In genomic region chr7:100836657-100837056, GRCm38 (mm10) we compare ENCODE assay signal across 24 mouse cellular contexts. TPM values are rescaled to one million over a fixed set of nuclear protein-coding genes. Genes with fewer than 3 reads are reported as not detected.
DNase-seq lines count a peak whose midpoint lies in the region; ATAC-seq and TF ChIP-seq lines count a peak whose summit lies in the region.
"Had no signal": no experiment of that assay in that cellular context is flagged by ENCODE, and none has a peak within 500 bp of the region (broad histone marks: within the 10 kb centered on the region; RNA-seq: fewer than 3 reads in every experiment).

No protein-coding gene starts in this region.

- intact Hi-C loops in gastrocnemius, adult 2 months (cut with DNase I): loop anchor here (5.0 kb wide), 1 partner anchor 41 kb away; no protein-coding TSS in a partner anchor
- intact Hi-C loops in gastrocnemius, postnatal 14 days (cut with DNase I; ENCODE audit: low total_unique reads): no loop called here

- H3K4me3 ChIP-seq in gastrocnemius, adult 2 months: no peak overlapping the region
- H3K4me3 ChIP-seq in limb, embryonic 14.5 days (replicated peaks; ENCODE audit: low read length): no peak overlapping the region
- H3K4me3 ChIP-seq in limb, embryonic 10.5 days: no peak overlapping the region
- H3K4me3 ChIP-seq in midbrain, embryonic 11.5 days (ENCODE audit: low read depth, low read length): no peak overlapping the region
- no peak overlapping the region for H3K4me3 ChIP-seq in midbrain, embryonic 16.5 days (ENCODE audit: low read depth, low read length)
- H3K4me3 ChIP-seq: embryonic facial prominence, embryonic 10.5 days; embryonic facial prominence, embryonic 12.5 days; forebrain, embryonic 13.5 days; forebrain, embryonic 15.5 days had no signal

- H3K27ac ChIP-seq in gastrocnemius, adult 2 months: 0 out of 2 replicates have a peak overlapping the region, but pooled peaks have one; percentile 2
- H3K27ac ChIP-seq in limb, embryonic 14.5 days (replicated peaks; ENCODE audit: low read depth, low read length): 0 out of 2 replicates have a peak overlapping the region, but pooled peaks have one; percentile 19
- no peak overlapping the region for H3K27ac ChIP-seq in limb, embryonic 10.5 days
- no peak overlapping the region for H3K27ac ChIP-seq in midbrain, embryonic 11.5 days (ENCODE audit: low read depth, low read length)
- H3K27ac ChIP-seq in midbrain, embryonic 16.5 days (ENCODE audit: low read length): no peak overlapping the region
- H3K27ac ChIP-seq: embryonic facial prominence, embryonic 10.5 days; embryonic facial prominence, embryonic 12.5 days; forebrain, embryonic 13.5 days; forebrain, embryonic 15.5 days had no signal

- 86% methylated on average over 10 of the region's 10 CpGs for WGBS in limb, embryonic 14.5 days
- 89% methylated on average over 10 of the region's 10 CpGs for WGBS in limb, embryonic 10.5 days
- 93% methylated on average over 10 of the region's 10 CpGs for WGBS in midbrain, embryonic 11.5 days
- 93% methylated on average over 10 of the region's 10 CpGs for whole genome bisulfite sequencing in midbrain, embryonic 16.5 days

- no peak for ATAC-seq in limb, embryonic 14.5 days (ENCODE audit: low FRiP score, low read depth)
- no peak for ATAC-seq in midbrain, embryonic 11.5 days (ENCODE audit: low FRiP score)
- ATAC-seq in midbrain, embryonic 16.5 days: no peak
- ATAC-seq: activated CD4-positive, CD25-positive, alpha-beta regulatory T cell, adult 4 months; CD4-positive, CD25-positive, alpha-beta regulatory T cell, adult 4 months; forebrain, embryonic 13.5 days; forebrain, embryonic 15.5 days; Patski had no signal

- no peak for TF ChIP-seq CTCF in gastrocnemius, adult 2 months (IDR thresholded peaks at IDR 0.05)

- H3K27me3 ChIP-seq in limb, embryonic 14.5 days (ENCODE audit: control insufficient read depth, insufficient read depth, low read length): no peaks in the 10 kb centered on the region
- no peaks in the 10 kb centered on the region for H3K27me3 ChIP-seq in limb, embryonic 10.5 days (ENCODE audit: low read depth, poor library complexity, severe bottlenecking)
- H3K27me3 ChIP-seq in midbrain, embryonic 11.5 days (ENCODE audit: control insufficient read depth, insufficient read depth, low read length): no peaks in the 10 kb centered on the region
- H3K27me3 ChIP-seq in midbrain, embryonic 16.5 days (ENCODE audit: control insufficient read depth, insufficient read depth, low read depth, low read length): no peaks in the 10 kb centered on the region
- H3K27me3 ChIP-seq: CH12.LX; embryonic facial prominence, embryonic 12.5 days; forebrain, embryonic 13.5 days; forebrain, embryonic 15.5 days; Patski had no signal

- H3K9me3 ChIP-seq in limb, embryonic 14.5 days (ENCODE audit: control insufficient read depth, low read length): no peaks in the 10 kb centered on the region
- H3K9me3 ChIP-seq in limb, embryonic 10.5 days (replicated peaks): no peaks in the 10 kb centered on the region
- H3K9me3 ChIP-seq in midbrain, embryonic 11.5 days (ENCODE audit: control insufficient read depth, low read length): no peaks in the 10 kb centered on the region
- no peaks in the 10 kb centered on the region for H3K9me3 ChIP-seq in midbrain, embryonic 16.5 days (replicated peaks; ENCODE audit: control insufficient read depth, low read length, poor library complexity, severe bottlenecking)
- H3K9me3 ChIP-seq: embryonic facial prominence, embryonic 10.5 days; embryonic facial prominence, embryonic 12.5 days; forebrain, embryonic 13.5 days; forebrain, embryonic 15.5 days; G1E had no signal

- TF ChIP-seq POLR2A in limb, embryonic 14.5 days (IDR thresholded peaks at IDR 0.05; ENCODE audit: borderline replicate concordance, extremely low read depth, insufficient read depth, insufficient read length): no peak

- H3K36me3 ChIP-seq in limb, embryonic 14.5 days (ENCODE audit: control insufficient read depth, insufficient read depth, low read length): peaks cover 58% of the 10 kb centered on the region
- peaks cover 70% of the 10 kb centered on the region for H3K36me3 ChIP-seq in limb, embryonic 10.5 days
- H3K36me3 ChIP-seq in midbrain, embryonic 11.5 days (ENCODE audit: control insufficient read depth, insufficient read depth, low read length): peaks cover 6% of the 10 kb centered on the region; the same call in 1 of the 2 replicates
- peaks cover 17% of the 10 kb centered on the region for H3K36me3 ChIP-seq in midbrain, embryonic 16.5 days (ENCODE audit: control insufficient read depth, insufficient read depth, low read length)

- H3K9ac ChIP-seq in limb, embryonic 14.5 days (ENCODE audit: low read depth, low read length, severe bottlenecking): no peak overlapping the region
- no peak overlapping the region for H3K9ac ChIP-seq in midbrain, embryonic 11.5 days (ENCODE audit: low read length)
- no peak overlapping the region for H3K9ac ChIP-seq in midbrain, embryonic 16.5 days (ENCODE audit: low read depth, low read length)
- H3K9ac ChIP-seq: embryonic facial prominence, embryonic 12.5 days; forebrain, embryonic 13.5 days; forebrain, embryonic 15.5 days had no signal

- DNase-seq in gastrocnemius, adult 2 months: no peak
- no peak for DNase-seq in gastrocnemius, postnatal 14 days
- no peak for DNase-seq in limb, embryonic 14.5 days (ENCODE audit: low spot score)
- DNase-seq in limb, embryonic 10.5 days (ENCODE audit: low spot score): no peak
- DNase-seq in midbrain, embryonic 11.5 days (ENCODE audit: low spot score, missing footprints): peak; percentile 2
- DNase-seq: adrenal gland, adult 8-10 months; adrenal gland, postnatal 14 days; adrenal gland, postnatal 36 days; B cell, adult 2 months; cerebellum, adult 11-12 months; cerebellum, adult 2 months; cerebellum, adult 9-10 months; cerebellum, postnatal 10 days; cerebellum, postnatal 25 days had no signal

- no peak overlapping the region for H3K4me2 ChIP-seq in limb, embryonic 14.5 days (replicated peaks; ENCODE audit: low read depth, low read length, severe bottlenecking)
- H3K4me2 ChIP-seq in midbrain, embryonic 11.5 days: no peak overlapping the region
- no peak overlapping the region for H3K4me2 ChIP-seq in midbrain, embryonic 16.5 days (ENCODE audit: low read length)
- H3K4me2 ChIP-seq: embryonic facial prominence, embryonic 12.5 days; forebrain, embryonic 13.5 days; forebrain, embryonic 15.5 days had no signal

- H3K4me1 ChIP-seq in limb, embryonic 14.5 days (ENCODE audit: control insufficient read depth, insufficient read depth, low read length): peaks cover 5% of the 10 kb centered on the region; the same call in 1 of the 2 replicates
- H3K4me1 ChIP-seq in limb, embryonic 10.5 days: 0 out of 2 replicates have a peak, but pooled peaks cover 3% of the 10 kb centered on the region
- H3K4me1 ChIP-seq in midbrain, embryonic 11.5 days (ENCODE audit: control insufficient read depth, insufficient read depth, low read length): no peaks in the 10 kb centered on the region
- no peaks in the 10 kb centered on the region for H3K4me1 ChIP-seq in midbrain, embryonic 16.5 days (ENCODE audit: control insufficient read depth, insufficient read depth, low read length)
- H3K4me1 ChIP-seq: embryonic facial prominence, embryonic 10.5 days; embryonic facial prominence, embryonic 12.5 days; forebrain, embryonic 13.5 days had no signal

RNA-seq across cellular contexts. Expression of gene Relt, which starts 26.6 kb away (rescaled TPM):
- 10 to 100 TPM in 1 of 2 experiments, 1 to 10 TPM in 1; 9.5 to 19.8 TPM for total RNA-seq in gastrocnemius, adult 2 months (2021)
- 10 to 100 TPM in 1 of 2 experiments, 1 to 10 TPM in 1; 5.4 to 16.3 TPM for total RNA-seq in gastrocnemius, postnatal 14 days (2021)
- 8.5 and 9.8 TPM in 2 replicates for polyA plus RNA-seq in limb, embryonic 14.5 days (2012; rRNA removed)
- polyA plus RNA-seq in limb, embryonic 14.5 days (2014; fragmentation: Nextera tagmentation; extraction: Ambion mirVana): 3.0 and 3.2 TPM in 2 replicates
- 5.9 and 7.9 TPM in 2 replicates for polyA plus RNA-seq in limb, embryonic 10.5 days (2016; fragmentation: Nextera tagmentation; extraction: Ambion mirVana)
- 1.7 and 2.2 TPM in 2 replicates for polyA plus RNA-seq in midbrain, embryonic 11.5 days (2014; fragmentation: Nextera tagmentation; extraction: Ambion mirVana)
- polyA plus RNA-seq in midbrain, embryonic 16.5 days (2015; fragmentation: Nextera tagmentation; extraction: Ambion mirVana): 5.0 and 5.4 TPM in 2 replicates

Comparison
In these comparisons a context has a peak if more than half of its experiments do, and no peak if none do; other contexts are left out.
1. H3K27ac ChIP-seq: peak in gastrocnemius, adult 2 months (single experiment) and limb, embryonic 14.5 days (single experiment); none in limb, embryonic 10.5 days (single experiment), midbrain, embryonic 11.5 days (single experiment) and midbrain, embryonic 16.5 days (single experiment).